ENCODE assay signal across 8 mouse cellular contexts in genomic region chr3:89772588-89772967, GRCm38 (mm10). TPM values are rescaled to one million over a fixed set of nuclear protein-coding genes. Genes with fewer than 3 reads are reported as not detected.
A peak's percentile ranks its signal among the peaks of the same experiment; 100 is the strongest.
DNase-seq lines count a peak whose midpoint lies in the region; ATAC-seq and TF ChIP-seq lines count a peak whose summit lies in the region.

No protein-coding gene starts in this region.

- 2% methylated on average over 17 of the region's 17 CpGs for WGBS in embryonic facial prominence, embryonic 13.5 days
- 4% methylated on average over 17 of the region's 17 CpGs for WGBS in limb, embryonic 11.5 days
- WGBS in midbrain, embryonic 13.5 days: under 1% methylated on average over 17 of the region's 17 CpGs
- WGBS in small intestine, adult 2 months: under 1% methylated on average over 17 of the region's 17 CpGs

- H3K4me2 ChIP-seq in embryonic facial prominence, embryonic 13.5 days: peak overlapping the region; percentile 90
- H3K4me2 ChIP-seq in limb, embryonic 11.5 days (ENCODE audit: low read depth, severe bottlenecking): peak overlapping the region; percentile 63
- peak overlapping the region; percentile 96 for H3K4me2 ChIP-seq in midbrain, embryonic 13.5 days (replicated peaks)

- peak; percentile 94 for DNase-seq in 3T3-L1 (ENCODE audit: low read depth, low spot score)
- DNase-seq in adrenal gland, postnatal 36 days: peak; percentile 70 to 78
- peak; percentile 82 to 88 for DNase-seq in heart, adult 18-20 months
- peak; percentile 84 for DNase-seq in kidney, adult 18-20 months
- DNase-seq in limb, embryonic 11.5 days (ENCODE audit: low spot score): peak; percentile 88

- peak; percentile 44; the same call in 1 of the 2 replicates for ATAC-seq in embryonic facial prominence, embryonic 13.5 days (ENCODE audit: insufficient number of reproducible peaks, insufficient read depth, low FRiP score, low TSS enrichment, low read depth)
- ATAC-seq in limb, embryonic 11.5 days (ENCODE audit: insufficient number of reproducible peaks, low FRiP score, low TSS enrichment, low read depth): peak; percentile 76; the same call in 1 of the 2 replicates
- ATAC-seq in midbrain, embryonic 13.5 days: no peak; the same call in 1 of the 2 replicates

- H3K27me3 ChIP-seq in embryonic facial prominence, embryonic 13.5 days: no peaks in the 10 kb centered on the region
- H3K27me3 ChIP-seq in limb, embryonic 11.5 days (ENCODE audit: control insufficient read depth, insufficient read depth, low read length): no peaks in the 10 kb centered on the region
- H3K27me3 ChIP-seq in midbrain, embryonic 13.5 days: no peaks in the 10 kb centered on the region
- H3K27me3 ChIP-seq in small intestine, adult 2 months (ENCODE audit: control insufficient read depth, insufficient read depth, low read length): no peaks in the 10 kb centered on the region

- peaks cover 27% of the 10 kb centered on the region for H3K4me1 ChIP-seq in embryonic facial prominence, embryonic 13.5 days
- H3K4me1 ChIP-seq in limb, embryonic 11.5 days (ENCODE audit: control insufficient read depth, insufficient read depth, low read length): peaks cover 15% of the 10 kb centered on the region
- peaks cover 39% of the 10 kb centered on the region for H3K4me1 ChIP-seq in midbrain, embryonic 13.5 days (replicated peaks)
- H3K4me1 ChIP-seq in small intestine, adult 2 months (ENCODE audit: control insufficient read depth, insufficient read depth, insufficient read length, low read length): peaks cover 15% of the 10 kb centered on the region

- peak overlapping the region; percentile 98 for H3K4me3 ChIP-seq in embryonic facial prominence, embryonic 13.5 days
- peak overlapping the region; percentile 93 for H3K4me3 ChIP-seq in limb, embryonic 11.5 days (ENCODE audit: low read depth, low read length)
- H3K4me3 ChIP-seq in midbrain, embryonic 13.5 days (replicated peaks): peak overlapping the region; percentile 98
- peak overlapping the region; percentile 82 for H3K4me3 ChIP-seq in small intestine, adult 2 months (ENCODE audit: low read depth, low read length)

- H3K27ac ChIP-seq in embryonic facial prominence, embryonic 13.5 days: peak overlapping the region; percentile 95
- peak overlapping the region; percentile 93; the same call in 1 of the 2 replicates for H3K27ac ChIP-seq in limb, embryonic 11.5 days (replicated peaks; ENCODE audit: low read depth, low read length)
- H3K27ac ChIP-seq in midbrain, embryonic 13.5 days: peak overlapping the region; percentile 97
- peak overlapping the region; percentile 82 for H3K27ac ChIP-seq in small intestine, adult 2 months (ENCODE audit: insufficient read depth, low read depth, low read length)

- H3K36me3 ChIP-seq in embryonic facial prominence, embryonic 13.5 days: peaks cover 18% of the 10 kb centered on the region
- peaks cover 13% of the 10 kb centered on the region for H3K36me3 ChIP-seq in limb, embryonic 11.5 days (ENCODE audit: control insufficient read depth, insufficient read depth, low read length)
- peaks cover 20% of the 10 kb centered on the region for H3K36me3 ChIP-seq in midbrain, embryonic 13.5 days
- H3K36me3 ChIP-seq in small intestine, adult 2 months (ENCODE audit: control insufficient read depth, insufficient read depth, low read length): peaks cover 22% of the 10 kb centered on the region

- H3K9ac ChIP-seq in embryonic facial prominence, embryonic 13.5 days: peak overlapping the region; percentile 99
- H3K9ac ChIP-seq in limb, embryonic 11.5 days (ENCODE audit: low read length): peak overlapping the region; percentile 98
- H3K9ac ChIP-seq in midbrain, embryonic 13.5 days (replicated peaks): peak overlapping the region; percentile 100

- TF ChIP-seq POLR2A in small intestine, adult 2 months (IDR thresholded peaks at IDR 0.05; ENCODE audit: low read depth, low read length): no peak

- H3K9me3 ChIP-seq in embryonic facial prominence, embryonic 13.5 days: no peaks in the 10 kb centered on the region
- H3K9me3 ChIP-seq in limb, embryonic 11.5 days (ENCODE audit: control insufficient read depth, low read length): no peaks in the 10 kb centered on the region
- H3K9me3 ChIP-seq in midbrain, embryonic 13.5 days: no peaks in the 10 kb centered on the region

- peak; percentile 94; the same call in 1 of the 2 replicates for TF ChIP-seq CTCF in small intestine, adult 2 months (IDR thresholded peaks at IDR 0.05; ENCODE audit: extremely low read depth, insufficient read length, insufficient replicate concordance, low read depth, low read length)

RNA-seq across cellular contexts. Expression of gene Ube2q1, which starts 0.8 kb away (rescaled TPM):
- 10 to 100 TPM; 63.9 to 64.4 TPM for total RNA-seq in adrenal gland, postnatal 36 days (2021)
- polyA plus RNA-seq in embryonic facial prominence, embryonic 13.5 days (2015; fragmentation: Nextera tagmentation; extraction: Ambion mirVana): 13.2 and 14.2 TPM in 2 replicates
- 10 to 100 TPM; 25.9 to 26.1 TPM for total RNA-seq in heart, adult 18-20 months (2021)
- 23.5 and 24.5 TPM in 2 replicates for polyA plus RNA-seq in limb, embryonic 11.5 days (2014; fragmentation: Nextera tagmentation; extraction: Ambion mirVana)
- 13.4 and 15.8 TPM in 2 replicates for polyA plus RNA-seq in midbrain, embryonic 13.5 days (2015; fragmentation: Nextera tagmentation; extraction: Ambion mirVana)
- polyA plus RNA-seq in small intestine, adult 2 months (2012; rRNA removed): 11.7 and 26.2 TPM in 2 replicates

RNA-seq across cellular contexts. Expression of gene Chrnb2, which starts 8.1 kb away (rescaled TPM):
- 1 to 10 TPM; 3.3 to 3.4 TPM for total RNA-seq in adrenal gland, postnatal 36 days (2021)
- polyA plus RNA-seq in embryonic facial prominence, embryonic 13.5 days (2015; fragmentation: Nextera tagmentation; extraction: Ambion mirVana): 1.1 and 1.3 TPM in 2 replicates
- under 1 TPM in 1 of 2 experiments, not detected in 1; 0.18 TPM for total RNA-seq in heart, adult 18-20 months (2021)
- polyA plus RNA-seq in limb, embryonic 11.5 days (2014; fragmentation: Nextera tagmentation; extraction: Ambion mirVana): 0.23 and 0.77 TPM in 2 replicates
- polyA plus RNA-seq in midbrain, embryonic 13.5 days (2015; fragmentation: Nextera tagmentation; extraction: Ambion mirVana): 31.8 and 32.3 TPM in 2 replicates
- polyA plus RNA-seq in small intestine, adult 2 months (2012; rRNA removed): 0.53 and 0.93 TPM in 2 replicates

RNA-seq across cellular contexts. Expression of gene Adar, which starts 57.8 kb away (rescaled TPM):
- 10 to 100 TPM; 34.2 to 36.7 TPM for total RNA-seq in adrenal gland, postnatal 36 days (2021)
- polyA plus RNA-seq in embryonic facial prominence, embryonic 13.5 days (2015; fragmentation: Nextera tagmentation; extraction: Ambion mirVana): 11.8 and 12.8 TPM in 2 replicates
- 10 to 100 TPM; 10.2 to 11.0 TPM for total RNA-seq in heart, adult 18-20 months (2021)
- 15.8 and 18.6 TPM in 2 replicates for polyA plus RNA-seq in limb, embryonic 11.5 days (2014; fragmentation: Nextera tagmentation; extraction: Ambion mirVana)
- 22.1 and 23.2 TPM in 2 replicates for polyA plus RNA-seq in midbrain, embryonic 13.5 days (2015; fragmentation: Nextera tagmentation; extraction: Ambion mirVana)
- 13.8 and 26.3 TPM in 2 replicates for polyA plus RNA-seq in small intestine, adult 2 months (2012; rRNA removed)

RNA-seq across cellular contexts. Expression of gene She, which starts 58.6 kb away (rescaled TPM):
- 1 to 10 TPM; 7.8 to 8.5 TPM for total RNA-seq in adrenal gland, postnatal 36 days (2021)
- polyA plus RNA-seq in embryonic facial prominence, embryonic 13.5 days (2015; fragmentation: Nextera tagmentation; extraction: Ambion mirVana): 2.8 and 3.2 TPM in 2 replicates
- total RNA-seq in heart, adult 18-20 months (2021): 10 to 100 TPM; 10.0 to 10.5 TPM
- polyA plus RNA-seq in limb, embryonic 11.5 days (2014; fragmentation: Nextera tagmentation; extraction: Ambion mirVana): 3.1 and 3.4 TPM in 2 replicates
- polyA plus RNA-seq in midbrain, embryonic 13.5 days (2015; fragmentation: Nextera tagmentation; extraction: Ambion mirVana): 1.1 and 1.6 TPM in 2 replicates
- 0.56 and 0.79 TPM in 2 replicates for polyA plus RNA-seq in small intestine, adult 2 months (2012; rRNA removed)

Comparison
In these comparisons a context has a peak if more than half of its experiments do, and no peak if none do; other contexts are left out.
1. RNA of gene Chrnb2, which starts 8.1 kb away (polyA plus RNA-seq): 31.8 to 32.3 TPM in midbrain, embryonic 13.5 days; 1.1 to 1.3 TPM in embryonic facial prominence, embryonic 13.5 days, 0.53 to 0.93 TPM in small intestine, adult 2 months and 0.23 to 0.77 TPM in limb, embryonic 11.5 days; every median in the first group is over 10 times any median in the second.
2. Peak in every context shown above with its lines, with median percentiles within 50 percentile points of each other: DNase-seq, H3K27ac ChIP-seq, H3K4me2 ChIP-seq, H3K4me3 ChIP-seq and H3K9ac ChIP-seq.